Mouse (Mus musculus) testis, adult 2 months (tissue): ENCODE data around the gene Chac1. TPM values are rescaled to one million over a fixed set of nuclear protein-coding genes. Genes with fewer than 3 reads are reported as not detected.

Experiments used
- H3K27ac ChIP-seq: fragments of 200-500 bp; 2 replicates; pipeline ENCODE4 v1.5.1; 2012; ENCODE audit warnings: low read depth, low read length; ENCODE audit not compliant: control insufficient read depth, insufficient read depth
- H3K27me3 ChIP-seq: fragments of 200-500 bp; 2 replicates; pipeline ENCODE4 v1.6.1; 2012; ENCODE audit warnings: mild to moderate bottlenecking, low read length, moderate library complexity; ENCODE audit not compliant: control insufficient read depth, insufficient read depth
- H3K36me3 ChIP-seq: fragments of 200-500 bp; 2 replicates; pipeline ENCODE4 v1.6.1; 2012; ENCODE audit warnings: mild to moderate bottlenecking, low read length; ENCODE audit not compliant: control insufficient read depth, insufficient read depth
- H3K4me1 ChIP-seq: fragments of 200-500 bp; 2 replicates; pipeline ENCODE4 v1.6.1; 2012; ENCODE audit warnings: low read length; ENCODE audit not compliant: control insufficient read depth, insufficient read depth
- H3K4me3 ChIP-seq: fragments of 200-500 bp; 2 replicates; pipeline ENCODE4 v1.5.1; 2012; ENCODE audit warnings: low read depth, mild to moderate bottlenecking, low read length, moderate library complexity, mixed read lengths; ENCODE audit not compliant: control insufficient read depth
- CTCF ChIP-seq: fragments of 200-500 bp; IDR thresholded peaks from 2 replicates; pipeline ENCODE4 v1.5.1; 2012; ENCODE audit warnings: low read depth, mild to moderate bottlenecking, inconsistent platforms, low read length, moderate library complexity; ENCODE audit not compliant: control insufficient read depth, insufficient read depth, insufficient replicate concordance
- POLR2A ChIP-seq: fragments of 200-500 bp; IDR thresholded peaks from 2 replicates; pipeline ENCODE4 v1.6.1; 2012; ENCODE audit warnings: low read depth, mild to moderate bottlenecking, inconsistent platforms, low read length, moderate library complexity; ENCODE audit not compliant: control insufficient read depth
- polyA plus RNA-seq: library from polyadenylated mRNA; depleted of rRNA; stranded (reverse); fragments of >200 nt; gene quantifications from 2 replicates; pipeline ENCODE4 v1.2.3, GENCODE M21; 2012

The Chac1 gene
- polyA plus RNA-seq, 1 experiment = 3.6 TPM

DNA sequence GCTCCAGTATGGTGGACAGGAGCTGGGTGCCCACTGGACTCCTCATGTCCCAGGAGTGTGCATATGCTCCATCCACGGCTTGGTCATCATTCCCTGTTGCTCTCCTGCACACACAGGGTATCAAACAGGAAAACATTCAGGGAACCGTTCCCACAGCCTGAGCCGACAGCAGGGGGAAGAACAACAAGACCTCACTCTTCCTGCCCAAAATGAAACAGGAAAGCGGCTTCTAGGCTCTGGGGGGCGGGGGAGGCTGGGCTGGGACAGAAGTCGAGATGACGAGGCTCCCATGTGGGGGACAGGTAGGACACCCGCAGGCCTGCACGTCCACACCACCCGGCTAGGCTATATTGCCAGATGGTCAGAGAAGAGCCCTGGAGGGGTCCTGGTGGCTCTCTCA, 14.6 kb upstream of the Chac1 start:
- H3K4me3 ChIP-seq = no peak overlapping the region
- TF ChIP-seq POLR2A (no peak), CTCF (no peak)
- no peak overlapping the region for H3K27ac ChIP-seq
- H3K4me1 ChIP-seq = peaks cover 7% of the 10 kb centered on the region; the same call in 1 of the 2 replicates
- no peaks in the 10 kb centered on the region for H3K36me3 ChIP-seq
- no peaks in the 10 kb centered on the region for H3K27me3 ChIP-seq

DNA sequence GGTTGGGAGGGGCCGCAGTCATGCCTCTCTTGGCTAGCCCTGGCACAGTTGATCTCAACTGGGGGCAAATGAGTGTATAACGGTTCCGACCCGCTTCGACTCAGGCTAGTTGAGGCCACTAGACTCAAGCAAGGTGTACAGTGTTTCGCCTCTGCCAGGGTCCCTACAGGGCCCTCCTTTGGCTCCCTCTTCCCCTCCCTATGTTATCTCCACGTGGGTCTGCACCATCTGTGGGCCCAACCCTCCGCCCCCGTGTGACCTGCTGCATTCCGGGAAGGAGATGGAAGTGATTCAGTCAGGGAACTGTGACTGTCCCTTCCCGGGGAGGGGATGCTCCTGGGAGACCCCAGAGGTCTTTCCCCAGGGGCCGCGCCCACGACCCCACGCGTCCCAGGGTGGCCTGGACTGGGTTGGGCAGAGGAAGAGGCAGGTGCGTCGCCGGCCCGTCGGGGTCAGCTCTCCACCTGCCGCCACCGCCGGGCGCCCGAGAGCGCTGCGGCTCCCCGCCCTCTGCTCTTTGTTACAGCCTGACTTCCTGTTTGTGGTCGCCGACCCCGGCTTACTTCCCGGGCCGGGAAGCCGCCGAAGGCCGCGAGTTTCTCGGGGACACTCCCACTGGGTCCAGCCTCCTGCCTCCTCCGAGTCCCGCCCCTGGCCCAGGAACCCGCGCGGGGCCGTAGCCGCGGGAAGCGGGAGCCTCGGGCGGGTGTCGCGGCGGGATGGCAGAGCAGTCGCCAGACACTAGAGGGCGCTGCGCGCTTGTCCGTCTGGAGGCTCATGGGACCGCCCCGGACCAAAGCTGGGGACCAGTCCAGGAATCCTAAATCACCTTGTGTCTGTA, 13.4 kb upstream of the Chac1 start:
- H3K36me3 ChIP-seq = no peaks in the 10 kb centered on the region
- no peaks in the 10 kb centered on the region for H3K27me3 ChIP-seq
- H3K4me1 ChIP-seq = peaks cover 5% of the 10 kb centered on the region; the same call in 1 of the 2 replicates
- H3K4me3 ChIP-seq = peak overlapping the region; percentile 81
- H3K27ac ChIP-seq = no peak overlapping the region
- TF ChIP-seq CTCF (peak; percentile 91), POLR2A (0 out of 2 replicates have a peak, but pooled peaks have one; percentile 31)

DNA sequence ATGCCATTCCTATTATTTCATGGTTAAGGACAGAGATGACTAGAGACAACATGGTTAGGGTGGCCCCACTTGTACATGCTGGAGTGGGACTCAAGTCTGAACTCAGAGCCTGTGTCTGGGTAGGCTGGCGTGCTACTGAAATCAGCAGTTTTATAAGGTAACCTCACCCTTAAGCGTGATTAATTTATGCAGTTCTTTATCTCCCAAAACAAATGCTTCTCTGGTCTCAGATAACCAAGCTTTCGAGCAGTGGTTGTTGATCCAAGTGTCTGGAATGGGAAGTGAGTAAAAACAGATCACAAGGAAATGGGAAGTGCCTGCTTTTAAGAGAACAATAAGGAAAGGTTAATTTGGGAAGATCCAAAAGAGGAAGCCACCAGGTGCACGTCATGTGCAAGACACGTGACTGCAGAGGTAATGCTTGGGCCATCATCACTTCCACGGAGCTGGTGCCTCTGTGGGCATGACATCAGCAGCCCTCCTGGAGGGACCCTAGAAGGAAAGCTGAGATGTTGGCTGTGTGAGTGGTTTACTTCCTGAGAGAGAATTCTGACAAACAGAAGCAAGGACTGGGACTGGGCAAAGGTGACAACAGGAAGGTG, 6.4 kb upstream of the Chac1 start:
- no peak overlapping the region for H3K27ac ChIP-seq
- no peaks in the 10 kb centered on the region for H3K27me3 ChIP-seq
- no peaks in the 10 kb centered on the region for H3K4me1 ChIP-seq
- no peak overlapping the region for H3K4me3 ChIP-seq
- no peak for TF ChIP-seq POLR2A
- TF ChIP-seq CTCF = no peak
- H3K36me3 ChIP-seq = no peaks in the 10 kb centered on the region

DNA sequence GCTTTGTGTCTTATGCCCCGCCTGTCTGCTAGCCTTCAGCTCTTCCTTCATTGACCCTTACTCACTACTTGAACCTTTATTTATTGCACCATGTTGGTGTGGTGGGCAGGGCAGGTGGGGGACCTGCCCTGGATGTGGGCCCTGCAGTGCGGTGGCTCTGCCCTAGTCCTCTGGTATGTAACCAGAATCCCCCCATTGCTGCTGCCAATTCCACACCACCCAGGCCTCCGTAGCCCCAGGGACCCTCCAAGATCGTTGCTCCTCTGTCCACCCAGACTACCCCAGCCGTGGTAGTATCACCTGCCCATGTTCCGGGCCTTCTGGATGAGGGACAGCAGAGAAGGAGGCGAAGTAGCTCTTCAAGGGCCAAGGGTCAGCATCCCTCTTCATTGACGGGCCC, 2.7 kb downstream of the Chac1 start:
- no peaks in the 10 kb centered on the region; the same call in 1 of the 2 replicates for H3K27me3 ChIP-seq
- TF ChIP-seq POLR2A (no peak), CTCF (no peak)
- H3K4me1 ChIP-seq = peaks cover 22% of the 10 kb centered on the region
- no peaks in the 10 kb centered on the region for H3K36me3 ChIP-seq
- peak overlapping the region; percentile 55 for H3K4me3 ChIP-seq
- H3K27ac ChIP-seq = no peak overlapping the region

DNA sequence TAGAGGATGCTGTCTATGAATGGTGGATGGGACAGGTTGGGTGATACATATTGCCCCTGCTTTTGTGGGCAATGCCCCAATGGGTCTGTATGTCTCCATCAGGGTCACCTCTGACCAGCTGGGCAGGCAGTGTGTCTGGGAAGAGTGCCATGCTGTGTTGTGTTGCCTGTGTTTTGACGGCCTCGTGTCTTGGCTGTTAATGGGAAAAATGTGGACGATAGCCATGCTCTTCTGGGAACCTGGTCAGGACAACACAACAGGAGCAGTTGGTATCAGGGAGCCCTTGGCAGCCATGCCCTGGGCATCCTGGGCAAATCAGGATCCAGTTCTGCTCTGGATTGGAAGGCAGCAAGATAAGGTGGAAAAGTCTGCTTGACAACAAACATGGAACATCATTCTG, 4.1 kb downstream of the Chac1 start:
- Histone ChIP-seq H3K4me3 (no peak overlapping the region), H3K4me1 (peaks cover 22% of the 10 kb centered on the region), H3K27me3 (no peaks in the 10 kb centered on the region; the same call in 1 of the 2 replicates), H3K27ac (no peak overlapping the region), H3K36me3 (no peaks in the 10 kb centered on the region)
- TF ChIP-seq POLR2A (no peak), CTCF (no peak)

DNA sequence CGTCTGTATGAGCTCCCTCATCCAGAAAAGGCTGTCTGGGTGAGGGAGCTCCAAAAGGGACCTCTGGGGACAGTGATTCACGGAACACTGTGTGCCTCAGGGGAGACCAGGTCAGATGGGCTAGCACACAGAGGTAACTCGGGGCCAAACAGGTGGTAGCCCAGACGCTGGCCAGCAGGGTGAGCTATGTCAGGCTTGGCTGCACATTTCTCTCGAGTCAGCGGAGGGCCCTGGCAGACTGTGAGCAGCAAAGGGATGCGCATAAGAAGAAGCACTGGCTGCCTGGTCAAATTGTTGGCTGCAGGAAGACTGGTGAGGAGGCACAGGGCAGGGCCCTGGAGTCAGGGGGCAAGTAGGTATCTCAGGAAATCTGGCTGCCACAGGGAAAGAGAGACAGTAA, 4.6 kb downstream of the Chac1 start:
- no peak for TF ChIP-seq POLR2A
- TF ChIP-seq CTCF = no peak
- Histone ChIP-seq H3K4me1 (peaks cover 18% of the 10 kb centered on the region), H3K4me3 (no peak overlapping the region), H3K36me3 (no peaks in the 10 kb centered on the region), H3K27me3 (no peaks in the 10 kb centered on the region; the same call in 1 of the 2 replicates), H3K27ac (no peak overlapping the region)

DNA sequence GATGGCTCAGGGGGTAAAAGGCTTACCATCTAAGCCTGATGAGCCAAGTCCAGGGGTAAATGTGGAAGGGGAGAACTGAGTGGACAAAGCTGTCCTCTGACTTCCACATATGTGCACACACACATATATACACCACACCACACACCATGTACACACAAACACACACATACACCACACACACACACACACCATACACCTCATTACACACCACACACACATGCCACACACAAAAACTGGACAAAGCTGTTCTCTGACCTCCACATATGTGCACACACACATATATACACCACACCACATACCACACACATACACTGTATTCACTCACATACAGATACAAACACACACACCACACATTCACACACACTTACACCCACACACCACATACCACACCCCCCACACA, 5.3 kb downstream of the Chac1 start:
- Histone ChIP-seq H3K27ac (no peak overlapping the region), H3K36me3 (no peaks in the 10 kb centered on the region), H3K27me3 (no peaks in the 10 kb centered on the region; the same call in 1 of the 2 replicates), H3K4me3 (no peak overlapping the region), H3K4me1 (peaks cover 12% of the 10 kb centered on the region)
- TF ChIP-seq CTCF = no peak
- no peak for TF ChIP-seq POLR2A
